In the genomic region with DNA sequence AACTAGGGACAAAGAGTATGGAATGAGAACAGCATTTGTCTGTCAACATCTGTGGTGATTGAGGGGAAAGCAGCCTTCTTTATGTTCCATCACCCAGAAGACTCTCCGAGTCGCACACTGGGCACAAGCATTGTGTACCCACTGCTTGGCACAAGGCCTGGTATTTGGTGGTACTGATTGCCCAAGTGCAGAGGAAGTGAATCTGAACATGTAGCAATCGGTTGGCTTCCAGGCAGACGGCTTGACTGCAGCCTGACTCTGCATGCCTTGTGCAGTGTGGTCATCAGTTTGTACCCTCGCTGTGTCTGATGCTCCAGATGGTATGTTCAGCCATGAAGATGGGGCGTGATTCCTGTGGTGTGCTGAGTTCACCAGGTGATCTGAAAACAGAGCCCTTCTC, we compare ENCODE assay signal across 14 mouse cellular contexts. TPM values are rescaled to one million over a fixed set of nuclear protein-coding genes. Genes with fewer than 3 reads are reported as not detected.
DNase-seq lines count a peak whose midpoint lies in the region; ATAC-seq lines count a peak whose summit lies in the region.
"Had no signal": no experiment of that assay in that cellular context is flagged by ENCODE, and none has a peak within 500 bp of the region (broad histone marks: within the 10 kb centered on the region; RNA-seq: fewer than 3 reads in every experiment).

No protein-coding gene starts in this region.

- no peaks in the 10 kb centered on the region for H3K36me3 ChIP-seq in hindbrain, embryonic 13.5 days
- H3K36me3 ChIP-seq: embryonic facial prominence, embryonic 10.5 days; forebrain, embryonic 12.5 days; limb, embryonic 13.5 days had no signal

- DNase-seq in frontal cortex, postnatal 36 days (ENCODE audit: low spot score in 2 of 2), result no peak
- peak; percentile 5 for DNase-seq in ovary, postnatal 36 days (ENCODE audit: low spot score)
- DNase-seq in ovary, adult 18-20 months (ENCODE audit: low spot score), result no peak
- peak; percentile 8 to 13 for DNase-seq in heart, postnatal 14 days
- DNase-seq: cerebellum, adult 11-12 months had no signal

- H3K27me3 ChIP-seq in hindbrain, embryonic 13.5 days, result peaks cover 4% of the 10 kb centered on the region
- H3K27me3 ChIP-seq: forebrain, embryonic 12.5 days; limb, embryonic 13.5 days had no signal

- H3K4me2 ChIP-seq in hindbrain, embryonic 13.5 days, result no peak overlapping the region
- H3K4me2 ChIP-seq: forebrain, embryonic 12.5 days; limb, embryonic 13.5 days; midbrain, embryonic 11.5 days had no signal

- H3K9ac ChIP-seq in hindbrain, embryonic 13.5 days, result no peak overlapping the region
- H3K9ac ChIP-seq: forebrain, embryonic 12.5 days; limb, embryonic 13.5 days had no signal

- 83% methylated on average over 6 of the region's 6 CpGs for WGBS in hindbrain, embryonic 13.5 days

- intact Hi-C loops in heart, postnatal 14 days (cut with DNase I), result no loop called here

- no peaks in the 10 kb centered on the region for H3K9me3 ChIP-seq in hindbrain, embryonic 13.5 days
- H3K9me3 ChIP-seq: embryonic facial prominence, embryonic 10.5 days; forebrain, embryonic 12.5 days; limb, embryonic 13.5 days had no signal

- no peak overlapping the region for H3K4me3 ChIP-seq in hindbrain, embryonic 13.5 days
- H3K4me3 ChIP-seq: embryonic facial prominence, embryonic 10.5 days; forebrain, embryonic 12.5 days; limb, embryonic 13.5 days had no signal

- no peak overlapping the region for H3K27ac ChIP-seq in hindbrain, embryonic 13.5 days
- H3K27ac ChIP-seq: embryonic facial prominence, embryonic 10.5 days; forebrain, embryonic 12.5 days; kidney, postnatal 0 days; limb, embryonic 13.5 days had no signal

- ATAC-seq in frontal cortex, adult (ENCODE audit: low TSS enrichment), result 0 out of 2 replicates have a peak, but pooled peaks have one; percentile 47
- ATAC-seq in monocyte, adult 5-6 weeks (replicated peaks; ENCODE audit: insufficient number of reproducible peaks, low FRiP score, low TSS enrichment, poor library complexity, severe bottlenecking), result peak; percentile 93
- no peak for ATAC-seq in megakaryocyte-erythroid progenitor cell, adult 5-6 weeks (replicated peaks; ENCODE audit: low FRiP score, low TSS enrichment, poor library complexity, severe bottlenecking)
- ATAC-seq in hindbrain, embryonic 13.5 days (ENCODE audit: low FRiP score), result no peak

- peaks cover under 1% of the 10 kb centered on the region for H3K4me1 ChIP-seq in hindbrain, embryonic 13.5 days (replicated peaks)
- H3K4me1 ChIP-seq: embryonic facial prominence, embryonic 10.5 days; limb, embryonic 13.5 days had no signal

RNA-seq across cellular contexts. Expression of a gene that starts 39.8 kb away (rescaled TPM):
- total RNA-seq in heart, postnatal 14 days (2021), result 10 to 100 TPM; 11.8 TPM
- total RNA-seq in monocyte, adult 5-6 weeks (2017), result 29.7 to 47.0 TPM (median 31.9 TPM) in 3 replicates
- total RNA-seq in megakaryocyte-erythroid progenitor cell, adult 5-6 weeks (2014; fragmentation: Nextera tagmentation), result 40.3 and 53.8 TPM in 2 replicates
- total RNA-seq in megakaryocyte-erythroid progenitor cell, adult 5-6 weeks (2017), result 30.6 and 43.5 TPM in 2 replicates
- 73.8 and 77.0 TPM in 2 replicates for polyA plus RNA-seq in hindbrain, embryonic 13.5 days (2015; fragmentation: Nextera tagmentation; extraction: Ambion mirVana)

Comparison
In these comparisons a context has a peak if more than half of its experiments do, and no peak if none do; other contexts are left out.
1. DNase-seq: peak in ovary, postnatal 36 days (single experiment) and heart, postnatal 14 days (2 of 2); none in frontal cortex, postnatal 36 days (0 of 2) and ovary, adult 18-20 months (single experiment).
2. ATAC-seq: peak in frontal cortex, adult (single experiment) and monocyte, adult 5-6 weeks (single experiment); none in megakaryocyte-erythroid progenitor cell, adult 5-6 weeks (single experiment) and hindbrain, embryonic 13.5 days (single experiment).